Mouse (Mus musculus) splenic B cell, adult 2 months (primary cell): ENCODE measurements at regions not wholly inside any gene's neighbourhood (a gene's known extent, or its start where the extent isn't known, plus 50 kb on each side); places are given as distances from the start of the nearest gene placed in this dataset.
"Not testable (repeated sequence)": the region's sequence is repeated elsewhere in the genome, so short reads cannot be mapped to it uniquely, and the experiment has no call there.

Experiments
- DNase-seq: peaks from one replicate; pipeline ENCODE4 v3.0.0-alpha.2; 2011; ENCODE audit warnings: low read depth, low spot score
- H3K27me3 ChIP-seq: 2 replicates; pipeline ENCODE4 v1.6.1; 2012; ENCODE audit warnings: mild to moderate bottlenecking, low read length, moderate library complexity, mixed read lengths; ENCODE audit not compliant: control insufficient read depth, poor library complexity, insufficient read depth, severe bottlenecking
- H3K36me3 ChIP-seq: 2 replicates; pipeline ENCODE4 v1.6.1; 2012; ENCODE audit warnings: mild to moderate bottlenecking, low read length, moderate library complexity, mixed read lengths; ENCODE audit not compliant: control insufficient read depth, poor library complexity, insufficient read depth, severe bottlenecking

DNA sequence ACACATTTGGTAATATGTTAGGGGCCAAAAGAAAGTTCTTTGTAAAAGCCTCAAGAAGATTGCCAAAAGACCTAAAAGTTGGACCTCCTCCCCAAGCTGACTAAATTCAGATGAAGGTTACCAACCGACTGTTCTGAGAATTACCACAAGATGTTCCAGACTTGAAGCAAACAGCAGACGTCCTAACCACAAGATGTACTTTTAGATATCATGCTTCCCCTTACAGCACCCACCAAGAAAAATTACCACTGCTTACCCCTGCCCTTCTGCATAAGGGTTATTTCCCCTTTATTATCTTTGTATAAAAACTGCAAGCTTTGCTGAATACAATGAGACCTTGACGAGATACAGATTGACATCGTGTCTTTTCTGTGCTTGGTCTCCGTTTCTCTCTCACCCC, 121.6 kb upstream of the Cst10 start:
- peak; percentile 1 for DNase-seq
- H3K36me3 ChIP-seq: no peaks in the 10 kb centered on the region
- no peaks in the 10 kb centered on the region for H3K27me3 ChIP-seq

- no peak for DNase-seq
These were observed 120.7 kb upstream of the Cst10 start for GRCm38 (mm10) chr2:149284199-149284598.

GRCm38 (mm10) chr2:149296936-149297335, 107.9 kb upstream of the Cst10 start:
- not testable (repeated sequence) for DNase-seq, H3K27me3 ChIP-seq, H3K36me3 ChIP-seq

More at GRCm38 (mm10) chr2:149284199-149284598, 120.7 kb upstream of the Cst10 start:
- Histone ChIP-seq H3K27me3 (no peaks in the 10 kb centered on the region), H3K36me3 (no peaks in the 10 kb centered on the region)

GRCm38 (mm10) chr2:149305553-149305952, 99.3 kb upstream of the Cst10 start:
- H3K36me3 ChIP-seq: no peaks in the 10 kb centered on the region
- no peak for DNase-seq
- no peaks in the 10 kb centered on the region for H3K27me3 ChIP-seq

DNA sequence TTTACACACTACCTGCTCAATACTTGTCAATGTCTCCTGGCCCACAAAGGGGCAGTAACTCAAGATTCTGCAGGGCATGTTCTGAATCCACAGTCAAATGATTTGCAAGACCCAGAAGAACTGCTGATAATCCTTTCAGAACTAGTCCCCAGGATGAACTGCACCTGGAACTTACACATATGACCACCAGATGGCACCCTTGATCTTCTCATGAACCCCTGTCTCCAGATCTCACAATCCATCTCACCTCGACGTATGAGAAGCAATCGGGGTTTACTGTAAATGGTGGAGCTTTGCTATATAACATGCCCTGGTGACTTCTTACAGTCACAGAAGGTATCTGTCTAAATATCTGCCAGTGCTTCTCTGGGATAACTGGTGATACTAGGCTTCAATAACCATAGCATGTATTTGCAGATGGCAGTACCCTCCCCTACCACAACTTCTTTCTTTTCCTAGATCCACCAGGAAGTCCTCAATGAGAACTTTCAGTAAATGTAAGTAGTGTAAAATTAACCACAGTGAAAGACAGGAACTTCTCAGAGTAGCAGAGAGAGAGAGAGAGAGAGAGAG, 54.5 kb upstream of the Cst10 start:
- DNase-seq: peak; percentile 69
- Histone ChIP-seq H3K27me3 (no peaks in the 10 kb centered on the region), H3K36me3 (no peaks in the 10 kb centered on the region)
